Mouse (Mus musculus): Measurements from ENCODE around the gene Capn3.

Capn3 gene

DNA sequence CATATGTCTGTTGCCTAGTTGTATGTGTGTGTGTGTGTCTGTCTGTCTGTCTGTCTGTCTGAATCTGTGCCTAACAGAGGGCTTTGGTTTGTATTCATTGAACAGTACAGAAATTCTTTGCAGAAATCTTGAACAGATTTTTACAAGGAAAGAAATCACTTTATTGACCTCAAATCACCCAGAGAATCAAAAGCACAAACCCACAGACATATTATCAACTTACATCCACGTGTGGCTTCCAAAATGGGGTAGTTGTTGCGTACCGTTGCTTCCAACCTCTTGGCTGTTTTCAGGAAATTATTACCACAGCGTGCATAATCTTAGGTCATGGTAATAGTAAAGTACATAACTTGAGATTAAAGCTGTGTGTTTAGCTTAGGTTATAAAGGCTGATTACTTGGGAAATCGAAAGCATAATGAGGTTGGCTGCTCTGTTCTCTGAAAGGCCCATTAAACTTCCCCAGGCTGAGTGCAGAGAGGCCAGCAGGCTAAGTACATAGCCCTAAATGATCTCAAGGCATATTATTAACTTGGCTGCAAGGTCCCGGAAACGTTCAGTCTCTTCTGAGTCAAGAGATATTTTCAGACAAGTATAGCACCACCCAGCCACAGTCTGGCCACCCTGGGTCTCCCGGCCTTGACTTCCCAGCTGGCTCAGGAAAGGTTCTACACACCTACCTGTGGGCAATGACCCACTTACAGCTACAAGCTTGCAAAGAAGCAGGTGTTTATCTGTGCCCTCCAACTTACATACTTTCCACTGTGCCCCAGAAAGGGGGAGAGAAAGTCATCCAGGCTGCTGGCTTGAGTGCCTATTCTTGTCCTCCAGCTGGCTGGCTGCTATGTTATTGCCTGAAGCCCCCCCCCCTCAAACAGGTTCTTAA is 26.9 kb downstream of the Capn3 start:
- DNase-seq: no peak

DNA sequence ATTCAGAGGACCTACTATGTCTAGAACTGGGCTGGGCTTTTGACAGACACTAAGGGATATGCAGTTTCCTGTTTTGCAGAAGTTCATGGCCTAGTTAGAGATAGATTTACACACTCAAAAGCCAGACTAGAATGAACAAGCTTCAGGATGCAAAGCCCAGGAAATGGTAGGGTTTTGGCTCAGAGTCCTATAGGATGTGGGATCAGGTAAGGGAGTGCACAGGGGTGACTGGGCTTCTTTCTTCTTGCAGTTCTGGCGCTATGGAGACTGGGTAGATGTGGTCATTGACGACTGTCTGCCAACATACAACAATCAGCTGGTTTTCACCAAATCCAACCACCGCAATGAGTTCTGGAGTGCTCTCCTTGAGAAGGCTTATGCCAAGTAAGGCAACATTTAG is 28.4 kb downstream of the Capn3 start:
- DNase-seq: no peak

DNA sequence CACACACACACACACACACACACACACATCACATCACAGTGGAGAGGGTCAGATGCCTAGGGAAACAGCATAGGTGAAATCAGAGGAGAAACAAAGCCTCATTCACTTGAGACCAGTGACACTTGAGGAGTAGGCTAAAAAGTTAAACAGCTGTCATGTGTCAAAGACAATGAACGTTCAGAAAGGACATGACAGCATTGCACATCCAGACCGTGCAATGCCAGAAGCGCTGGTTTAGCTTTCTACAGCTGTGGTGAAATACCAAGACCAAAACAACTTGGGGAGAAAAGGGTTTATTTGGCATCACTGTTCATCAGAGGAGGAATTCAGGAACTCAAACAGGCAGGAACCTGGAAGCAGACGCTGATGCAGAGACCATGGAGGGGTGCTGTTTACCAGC is 37.4 kb downstream of the Capn3 start:
- DNase-seq: no peak

DNA sequence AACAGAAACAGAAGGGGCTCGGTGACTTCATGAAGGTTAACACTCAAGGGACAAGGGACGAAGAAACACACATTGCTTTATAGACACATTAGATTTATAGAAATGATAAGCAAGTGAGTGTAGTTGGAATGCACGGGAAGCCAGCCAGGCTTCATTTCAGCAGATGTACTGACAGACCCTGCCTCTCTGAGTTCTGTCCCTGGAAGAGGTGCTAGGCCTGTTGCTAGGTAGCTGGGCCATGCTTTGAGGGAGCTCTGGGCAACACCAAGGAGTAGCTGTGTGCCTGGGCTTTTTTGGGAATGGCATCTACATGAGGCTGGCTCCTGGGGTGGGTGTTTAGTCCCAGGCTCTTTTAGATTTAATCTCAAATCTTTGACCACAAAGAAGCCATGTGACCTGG is 40.7 kb downstream of the Capn3 start:
- DNase-seq: no peak

DNA sequence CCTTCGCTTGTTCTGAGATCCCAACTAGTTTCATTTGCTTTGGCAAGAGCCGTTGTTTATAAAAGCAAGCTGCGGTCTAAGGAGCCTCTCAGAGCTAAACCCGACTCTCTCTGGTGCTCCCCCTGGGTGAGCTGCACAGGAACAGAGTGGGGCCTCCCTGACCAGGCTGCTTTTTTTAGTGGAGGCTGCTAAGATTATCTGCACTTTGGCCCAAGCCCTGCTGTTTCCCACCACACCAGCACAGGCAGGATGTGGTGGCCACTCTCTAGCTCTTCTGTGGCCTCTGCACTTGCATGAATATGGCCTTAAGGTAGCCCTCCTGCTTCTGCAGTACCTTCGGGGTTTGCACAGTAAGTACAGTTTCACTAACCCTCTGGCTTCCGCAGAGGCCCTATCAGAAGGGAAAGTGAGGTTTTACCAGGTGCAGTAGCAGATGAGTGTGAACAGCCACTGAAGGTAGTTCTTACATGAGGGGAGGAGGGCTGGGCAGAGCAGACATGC is 44.2 kb downstream of the Capn3 start:
- no peak for DNase-seq

DNA sequence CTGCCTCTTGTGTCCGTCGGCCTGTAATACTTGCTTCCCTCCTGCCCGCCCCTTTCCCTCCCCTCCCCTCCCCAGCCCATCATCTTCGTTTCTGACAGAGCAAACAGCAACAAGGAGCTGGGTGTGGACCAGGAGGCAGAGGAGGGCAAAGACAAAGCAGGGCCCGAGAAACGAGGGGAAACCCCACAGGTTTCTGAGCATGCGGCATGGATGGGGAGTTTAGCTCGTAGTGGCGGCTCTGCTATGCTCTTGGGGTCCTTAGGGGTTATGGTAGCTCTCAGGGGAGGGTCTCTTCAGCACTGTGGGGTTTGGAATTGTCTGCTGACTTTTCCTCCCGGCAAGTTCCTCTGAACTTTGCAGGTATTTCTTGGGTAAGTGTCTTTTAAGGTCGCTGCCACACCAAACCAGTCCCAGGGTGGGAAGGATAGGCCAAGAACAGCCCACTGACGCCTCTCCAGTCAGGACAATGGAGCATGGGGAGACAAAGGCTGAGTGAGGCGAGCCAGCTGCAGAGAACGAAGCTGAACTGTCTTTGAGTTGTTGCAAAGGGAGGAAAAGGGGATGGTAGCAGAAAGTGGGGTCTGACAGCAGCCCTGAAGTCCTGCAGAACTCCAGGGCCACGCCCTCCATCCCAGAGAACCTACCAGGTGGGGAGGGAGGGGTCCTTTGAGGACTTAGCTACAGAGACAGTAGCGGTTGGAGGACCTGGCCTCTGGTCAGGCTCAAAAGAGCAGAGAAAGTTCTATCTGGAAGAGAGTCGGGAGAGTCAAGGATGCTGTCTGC is 45.5 kb downstream of the Capn3 start:
- no peak for DNase-seq

DNA sequence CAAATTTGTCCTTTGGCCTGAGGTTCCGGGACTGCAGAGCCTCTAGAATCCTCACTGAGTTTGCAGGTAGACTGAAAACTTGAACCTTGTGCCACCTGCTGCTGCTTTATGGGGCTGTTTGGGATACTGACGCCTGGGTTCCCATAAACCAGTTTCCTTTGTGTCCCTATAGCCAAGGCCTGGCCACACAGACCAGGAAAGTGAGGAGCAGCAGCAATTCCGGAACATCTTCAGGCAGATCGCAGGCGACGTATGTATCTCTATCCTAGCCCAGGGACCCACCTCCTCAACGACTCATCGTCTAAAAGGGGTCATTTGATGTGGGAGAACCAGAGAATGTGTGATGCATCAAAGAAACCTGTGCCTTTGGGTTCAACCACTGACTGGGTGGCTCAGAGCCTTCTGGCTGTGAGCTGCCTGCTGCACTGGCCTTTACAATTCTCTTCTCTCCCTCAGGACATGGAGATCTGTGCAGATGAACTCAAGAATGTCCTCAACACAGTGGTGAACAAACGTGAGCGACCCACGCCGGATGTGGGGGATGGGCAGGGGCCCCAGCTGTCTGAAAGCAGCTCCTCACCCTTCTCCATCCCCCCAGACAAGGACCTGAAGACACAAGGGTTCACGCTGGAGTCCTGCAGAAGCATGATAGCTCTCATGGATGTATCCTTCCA is 46.2 kb downstream of the Capn3 start:
- DNase-seq: no peak

DNA sequence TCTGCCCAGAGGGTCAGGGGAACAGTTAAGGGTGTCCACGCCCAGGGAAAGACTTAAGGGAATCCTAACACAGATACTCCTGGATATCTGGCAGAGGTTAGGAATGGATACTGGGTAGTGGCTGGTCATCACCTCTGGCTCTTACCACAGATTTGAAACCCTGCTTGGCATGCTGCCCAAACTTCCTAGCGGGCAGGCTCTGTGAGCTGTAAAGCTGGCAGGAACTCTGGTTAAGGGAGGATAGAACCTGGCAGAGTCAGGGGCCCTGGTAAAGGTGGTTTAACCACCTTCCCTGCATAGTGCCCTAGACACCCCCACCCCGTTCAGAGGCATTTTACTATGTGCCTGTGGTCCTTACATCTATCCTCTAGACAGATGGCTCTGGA is 46.8 kb downstream of the Capn3 start:
- DNase-seq: peak; percentile 12

DNA sequence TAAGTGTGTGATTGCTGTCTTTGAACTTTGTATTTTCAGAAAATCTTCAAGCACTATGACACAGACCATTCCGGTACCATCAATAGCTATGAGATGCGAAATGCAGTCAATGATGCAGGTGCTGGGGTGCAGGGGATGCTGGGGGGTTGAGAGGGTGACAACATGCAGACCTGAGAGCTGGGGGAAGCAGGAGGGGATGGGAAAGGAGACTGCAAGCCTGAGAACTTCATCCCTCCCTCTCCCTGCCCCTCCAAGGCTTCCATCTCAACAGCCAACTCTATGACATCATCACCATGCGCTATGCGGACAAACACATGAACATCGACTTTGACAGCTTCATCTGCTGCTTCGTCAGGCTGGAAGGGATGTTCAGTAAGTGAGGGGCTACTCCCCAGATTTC is 47.3 kb downstream of the Capn3 start:
- no peak for DNase-seq

DNA sequence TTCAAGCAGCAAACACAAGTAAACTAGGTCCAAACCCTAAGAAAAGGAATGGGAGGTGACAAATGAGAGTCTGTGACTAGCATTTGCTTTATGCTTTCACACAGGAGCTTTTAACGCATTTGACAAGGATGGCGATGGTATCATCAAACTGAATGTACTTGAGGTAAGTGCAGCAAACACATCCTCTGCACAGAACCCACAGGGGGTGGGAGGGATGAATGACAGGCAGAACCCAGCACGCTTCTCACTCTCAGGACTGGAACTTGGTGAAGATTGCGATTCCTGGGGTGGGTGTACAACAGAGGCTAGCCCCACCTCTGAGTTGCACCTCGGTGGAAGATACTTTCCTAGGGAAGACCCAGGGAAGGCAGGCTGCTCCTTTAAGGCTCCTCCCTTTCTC is 48.2 kb downstream of the Capn3 start:
- no peak for DNase-seq

DNA sequence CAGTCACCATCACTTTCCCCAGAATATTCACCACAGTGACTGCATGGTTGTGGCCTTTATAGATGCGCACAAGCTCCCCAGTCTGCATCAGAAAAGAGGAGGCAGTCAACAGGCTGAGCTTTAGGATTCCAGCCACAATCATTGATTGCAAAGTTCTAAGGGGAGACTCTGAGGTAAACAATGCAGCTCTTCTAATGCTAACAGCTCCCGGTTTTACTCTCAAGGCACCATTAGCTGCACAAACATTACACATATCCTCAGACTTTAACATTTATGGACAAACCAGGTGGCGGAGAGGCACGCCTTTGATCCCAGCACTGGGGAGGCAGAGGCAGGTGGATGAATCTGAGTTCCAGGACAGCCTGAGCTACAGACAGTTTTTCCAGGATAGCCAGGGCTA is 58.4 kb downstream of the Capn3 start:
- DNase-seq: no peak

DNA sequence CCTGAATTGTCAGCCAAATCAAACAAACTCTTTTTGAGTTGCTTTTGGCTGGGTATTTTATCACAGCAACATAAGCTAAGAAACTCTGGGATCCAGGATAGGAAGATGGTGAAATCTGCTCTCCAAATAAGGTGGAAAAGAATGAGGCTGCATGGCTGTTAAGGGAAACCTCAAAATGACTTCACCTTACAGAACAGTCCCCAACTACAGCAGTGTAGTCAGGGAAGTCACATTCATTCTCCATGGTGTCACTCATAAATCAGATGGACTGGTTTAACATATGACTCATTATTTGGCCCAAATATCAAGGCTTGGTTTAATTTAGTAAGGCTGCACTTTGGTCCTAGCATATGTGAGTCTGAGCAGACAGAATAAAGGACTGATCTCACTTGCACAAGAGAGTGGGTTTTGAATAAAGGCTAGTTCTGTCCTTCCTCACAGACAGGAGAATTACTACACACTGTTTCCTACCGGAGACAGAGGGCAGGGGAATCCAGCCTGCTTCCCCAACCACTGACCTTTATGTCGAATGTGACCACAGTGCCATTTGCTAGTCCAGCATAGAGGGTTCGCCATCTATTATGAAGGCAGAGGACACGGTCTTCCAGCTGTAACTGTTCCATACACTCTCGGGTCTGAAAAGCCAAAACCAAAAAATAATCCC is 62.9 kb downstream of the Capn3 start:
- DNase-seq: no peak

DNA sequence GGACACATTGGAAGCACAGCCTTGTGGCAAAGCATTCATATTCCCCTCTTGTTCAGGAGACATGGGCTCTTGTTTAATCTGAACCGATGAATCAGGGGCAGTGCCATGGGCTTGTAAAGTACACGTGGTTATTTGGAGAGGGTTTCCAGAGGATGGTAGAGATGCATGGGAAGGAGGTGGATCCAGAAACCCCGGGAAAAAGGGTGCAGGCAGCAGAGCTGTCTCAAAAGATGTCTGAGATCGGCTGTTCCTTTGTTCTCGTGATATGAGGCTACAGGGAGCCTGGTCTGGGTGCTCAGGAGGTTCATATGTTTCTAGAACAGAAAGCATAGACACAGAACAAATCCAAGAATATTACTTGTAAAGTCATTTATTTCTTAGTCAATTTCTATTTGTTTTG is 71.0 kb downstream of the Capn3 start:
- no peak for DNase-seq

DNA sequence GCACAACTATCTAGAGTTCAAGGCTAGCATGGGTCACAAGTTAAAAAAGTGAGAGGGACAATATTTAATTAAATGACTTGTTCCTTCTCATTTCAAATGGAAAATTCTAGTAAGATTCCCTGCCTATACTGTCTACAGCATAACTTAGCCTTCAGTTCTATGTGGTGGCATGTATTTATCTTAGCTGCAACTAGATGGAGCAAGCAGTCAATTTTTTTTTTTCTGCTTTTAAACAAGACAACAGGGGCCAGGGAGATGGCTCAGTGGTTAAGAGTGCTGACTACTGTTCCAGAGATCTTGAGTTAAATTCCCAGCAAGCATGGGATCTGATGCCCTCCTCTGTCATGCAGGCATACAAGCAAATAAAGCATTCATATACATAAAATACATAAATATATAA is 73.7 kb downstream of the Capn3 start:
- no peak for DNase-seq

DNA sequence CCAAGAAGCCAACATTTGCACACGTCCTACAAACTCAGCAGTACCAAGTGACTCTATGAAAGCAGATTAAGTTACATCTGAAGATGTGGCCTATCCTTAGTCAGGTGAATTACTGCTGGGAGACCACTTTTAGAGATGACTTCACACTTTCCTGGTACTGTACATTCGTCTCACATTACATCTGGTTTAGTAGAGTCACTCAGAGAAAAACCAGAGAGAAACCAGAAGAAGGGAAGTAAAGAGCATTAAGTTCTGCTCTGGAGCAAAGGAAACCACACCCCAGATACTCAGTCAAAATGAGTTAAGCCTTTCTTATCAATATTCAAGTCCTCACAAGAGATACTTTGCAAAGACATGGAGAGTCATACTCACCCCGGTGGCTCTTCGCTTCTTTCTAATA is 75.4 kb downstream of the Capn3 start:
- no peak for DNase-seq

DNA sequence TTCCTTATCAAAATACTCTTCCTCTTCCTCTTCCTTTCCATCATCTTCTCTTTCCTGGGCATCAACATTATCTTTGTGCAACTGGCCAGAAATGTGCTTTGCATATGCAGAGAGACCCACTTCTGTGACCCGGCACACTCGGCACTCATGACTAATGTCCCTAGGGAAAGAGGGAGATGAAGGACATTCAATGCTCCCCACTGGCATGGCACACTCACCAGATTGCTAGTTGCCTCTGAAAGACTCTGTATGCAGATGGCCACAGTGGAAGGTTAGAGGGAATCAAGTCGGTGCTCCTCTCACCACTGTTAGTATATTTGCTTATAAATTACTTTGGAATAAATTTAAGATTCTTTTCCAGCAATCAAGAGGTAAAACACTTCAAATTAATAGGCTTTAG is 83.5 kb downstream of the Capn3 start:
- DNase-seq: no peak

DNA sequence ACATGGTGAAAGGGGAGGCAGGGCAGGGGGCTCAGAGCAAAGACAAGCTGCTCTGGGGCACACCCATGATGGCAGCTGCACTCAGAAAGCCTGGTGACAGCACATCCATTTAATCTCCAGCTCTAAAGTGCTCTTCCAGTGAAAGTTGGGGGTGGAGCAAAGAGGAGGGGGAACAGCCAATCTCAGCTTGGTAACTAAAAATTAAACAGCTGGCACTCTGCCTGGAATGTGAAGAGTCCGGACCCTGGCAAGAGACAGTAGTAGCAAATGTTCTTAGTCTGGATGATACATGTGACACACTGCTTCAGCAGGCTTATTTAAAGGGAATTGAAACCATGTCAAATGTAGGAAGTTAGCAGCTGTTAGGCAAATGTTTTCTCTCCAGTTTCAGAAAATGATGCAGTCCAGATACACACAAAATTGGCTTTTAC is 84.0 kb downstream of the Capn3 start:
- DNase-seq: peak; percentile 43

DNA sequence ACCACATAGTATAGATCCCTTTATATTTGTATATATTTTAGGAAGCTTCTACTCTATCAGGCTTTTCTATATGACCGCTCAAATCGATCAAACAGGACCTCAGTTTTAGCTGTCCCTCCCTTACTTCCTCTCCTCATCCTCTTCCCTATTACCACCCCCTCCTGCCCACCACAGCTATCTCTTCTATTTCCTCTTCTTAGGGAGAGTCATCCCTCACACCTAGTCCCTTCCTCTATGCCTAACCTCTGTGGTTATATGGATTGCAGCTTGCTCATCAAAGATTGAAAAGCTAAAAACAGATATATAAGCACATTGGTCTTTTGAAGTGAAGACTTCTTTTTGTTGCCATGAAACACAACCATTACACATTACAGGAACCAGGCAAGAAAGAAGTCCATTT is 88.9 kb downstream of the Capn3 start:
- DNase-seq: no peak
